Mouse (Mus musculus) spleen, postnatal 36 days (tissue): ENCODE results near the gene Lsp1.

Experiments used
- DNase-seq, 2 experiments: peaks; one replicate each; pipeline ENCODE4 v3.0.0; 2022; ENCODE audit warnings: low spot score in 2 of 2, mixed read lengths in 1 of 2

Lsp1 gene

GRCm38 (mm10) chr7:142444171-142444570, 16.4 kb upstream of the Lsp1 start:
- no peak for DNase-seq

GRCm38 (mm10) chr7:142445324-142445723, 15.3 kb upstream of the Lsp1 start:
- no peak for DNase-seq

- no peak for DNase-seq
These were observed 14.3 kb upstream of the Lsp1 start for GRCm38 (mm10) chr7:142446264-142446663.

GRCm38 (mm10) chr7:142449038-142449617, 11.5 kb upstream of the Lsp1 start:
- DNase-seq = no peak

GRCm38 (mm10) chr7:142454706-142455105, 5.9 kb upstream of the Lsp1 start:
- DNase-seq = no peak

- no peak for DNase-seq
These were observed 5.4 kb upstream of the Lsp1 start for GRCm38 (mm10) chr7:142455251-142455650.

- no peak for DNase-seq
These were observed 3.8 kb upstream of the Lsp1 start for GRCm38 (mm10) chr7:142456806-142457205.

GRCm38 (mm10) chr7:142457227-142457811, 3.3 kb upstream of the Lsp1 start:
- DNase-seq = no peak

- no peak for DNase-seq
These were observed 2.6 kb upstream of the Lsp1 start for GRCm38 (mm10) chr7:142458026-142458425.

- no peak for DNase-seq
These were observed 1.8 kb upstream of the Lsp1 start for GRCm38 (mm10) chr7:142458676-142459298.

GRCm38 (mm10) chr7:142459299-142459691, 1.3 kb upstream of the Lsp1 start:
- no peak for DNase-seq

- peak; percentile 48 to 50 for DNase-seq
These were observed 837 bp downstream of the Lsp1 start for GRCm38 (mm10) chr7:142461446-142461845.

- DNase-seq = no peak
These were observed 1.6 kb downstream of the Lsp1 start for GRCm38 (mm10) chr7:142462190-142462589.

GRCm38 (mm10) chr7:142462594-142463078, 2.0 kb downstream of the Lsp1 start:
- DNase-seq = no peak

- DNase-seq = no peak
These were observed 9.6 kb downstream of the Lsp1 start for GRCm38 (mm10) chr7:142470171-142470691.

GRCm38 (mm10) chr7:142470808-142471413, 10.3 kb downstream of the Lsp1 start:
- DNase-seq = no peak

GRCm38 (mm10) chr7:142471414-142471861, 10.8 kb downstream of the Lsp1 start:
- DNase-seq = no peak

GRCm38 (mm10) chr7:142471884-142472570, 11.4 kb downstream of the Lsp1 start:
- no peak for DNase-seq

- DNase-seq = no peak
These were observed 12.3 kb downstream of the Lsp1 start for GRCm38 (mm10) chr7:142472936-142473335.

- no peak for DNase-seq
These were observed 12.9 kb downstream of the Lsp1 start for GRCm38 (mm10) chr7:142473476-142473875.

GRCm38 (mm10) chr7:142474799-142475198, 14.2 kb downstream of the Lsp1 start:
- no peak for DNase-seq

GRCm38 (mm10) chr7:142475641-142476040, 15.0 kb downstream of the Lsp1 start:
- no peak for DNase-seq
